ENCODE assay signal across 8 mouse cellular contexts in genomic region chr2:11778087-11778823, GRCm38 (mm10). TPM values are rescaled to one million over a fixed set of nuclear protein-coding genes. Genes with fewer than 3 reads are reported as not detected.
DNase-seq lines count a peak whose midpoint lies in the region; ATAC-seq and TF ChIP-seq lines count a peak whose summit lies in the region.

No protein-coding gene starts in this region.

- peak; percentile 87 for DNase-seq in c-Kit-positive CD71-positive TER-119-positive erythroid progenitor cells, embryonic 14.5 days (ENCODE audit: low spot score)
- peak; percentile 90 for DNase-seq in heart, postnatal 0 days (ENCODE audit: low spot score)
- DNase-seq in kidney, postnatal 4 days, result peak; percentile 90 to 94

- peak overlapping the region; percentile 94 for H3K27ac ChIP-seq in forebrain, embryonic 12.5 days
- H3K27ac ChIP-seq in heart, postnatal 0 days (ENCODE audit: low read depth), result peak overlapping the region; percentile 95
- peak overlapping the region; percentile 90 for H3K27ac ChIP-seq in liver, embryonic 16.5 days (ENCODE audit: low read length)
- H3K27ac ChIP-seq in neural tube, embryonic 13.5 days (replicated peaks), result peak overlapping the region; percentile 97
- H3K27ac ChIP-seq in testis, adult 2 months (ENCODE audit: control insufficient read depth, insufficient read depth, low read depth, low read length), result peak overlapping the region; percentile 79

- TF ChIP-seq POLR2A in testis, adult 2 months (IDR thresholded peaks at IDR 0.05; ENCODE audit: control insufficient read depth, low read depth, low read length), result peak; percentile 7; the same call in 1 of the 2 replicates

- no peak for TF ChIP-seq CTCF in E14TG2a.4 (conservative IDR thresholded peaks at IDR 0.05; ENCODE audit: low read length)
- 0 out of 2 replicates have a peak, but pooled peaks have one; percentile 1 for TF ChIP-seq CTCF in heart, postnatal 0 days (IDR thresholded peaks at IDR 0.05; ENCODE audit: low read depth)
- 0 out of 2 replicates have a peak, but pooled peaks have one; percentile 3 for TF ChIP-seq CTCF in testis, adult 2 months (IDR thresholded peaks at IDR 0.05; ENCODE audit: control insufficient read depth, insufficient read depth, insufficient replicate concordance, low read depth, low read length)

- no peak for TF ChIP-seq EP300 in heart, postnatal 0 days (IDR thresholded peaks at IDR 0.05; ENCODE audit: low read depth)

- peak overlapping the region; percentile 77 for H3K9ac ChIP-seq in forebrain, embryonic 12.5 days
- H3K9ac ChIP-seq in heart, postnatal 0 days (replicated peaks; ENCODE audit: low read depth, low read length), result peak overlapping the region; percentile 84
- peak overlapping the region; percentile 75 for H3K9ac ChIP-seq in liver, embryonic 16.5 days (ENCODE audit: low read depth, low read length)
- H3K9ac ChIP-seq in neural tube, embryonic 13.5 days, result peak overlapping the region; percentile 87

- H3K9me3 ChIP-seq in E14TG2a.4 (ENCODE audit: low read length), result no peaks in the 10 kb centered on the region
- H3K9me3 ChIP-seq in forebrain, embryonic 12.5 days, result 0 out of 2 replicates have a peak, but pooled peaks cover 5% of the 10 kb centered on the region
- H3K9me3 ChIP-seq in heart, postnatal 0 days (replicated peaks; ENCODE audit: control insufficient read depth, low read length), result no peaks in the 10 kb centered on the region
- no peaks in the 10 kb centered on the region for H3K9me3 ChIP-seq in liver, embryonic 16.5 days (replicated peaks; ENCODE audit: control insufficient read depth, low read length)
- H3K9me3 ChIP-seq in neural tube, embryonic 13.5 days, result no peaks in the 10 kb centered on the region

- peaks cover 39% of the 10 kb centered on the region for H3K36me3 ChIP-seq in E14TG2a.4 (ENCODE audit: insufficient read depth, low read length)
- H3K36me3 ChIP-seq in forebrain, embryonic 12.5 days (replicated peaks), result peaks cover 36% of the 10 kb centered on the region
- peaks cover 25% of the 10 kb centered on the region for H3K36me3 ChIP-seq in heart, postnatal 0 days (replicated peaks; ENCODE audit: control insufficient read depth, insufficient read depth, low read length)
- peaks cover 6% of the 10 kb centered on the region for H3K36me3 ChIP-seq in liver, embryonic 16.5 days (ENCODE audit: control insufficient read depth, insufficient read depth)
- peaks cover 35% of the 10 kb centered on the region for H3K36me3 ChIP-seq in neural tube, embryonic 13.5 days
- no peaks in the 10 kb centered on the region for H3K36me3 ChIP-seq in testis, adult 2 months (ENCODE audit: control insufficient read depth, insufficient read depth, low read length)

- peak overlapping the region; percentile 97 for H3K4me3 ChIP-seq in E14TG2a.4 (replicated peaks; ENCODE audit: low read length)
- H3K4me3 ChIP-seq in forebrain, embryonic 12.5 days (replicated peaks), result peak overlapping the region; percentile 79
- peak overlapping the region; percentile 88 for H3K4me3 ChIP-seq in heart, postnatal 0 days (ENCODE audit: low read depth, low read length)
- peak overlapping the region; percentile 89 for H3K4me3 ChIP-seq in liver, embryonic 16.5 days (ENCODE audit: low read depth, low read length)
- H3K4me3 ChIP-seq in neural tube, embryonic 13.5 days, result peak overlapping the region; percentile 90
- peak overlapping the region; percentile 89 for H3K4me3 ChIP-seq in testis, adult 2 months (ENCODE audit: control insufficient read depth, low read depth, low read length)

- peaks cover 28% of the 10 kb centered on the region for H3K4me1 ChIP-seq in E14TG2a.4 (replicated peaks; ENCODE audit: low read depth, low read length)
- peaks cover 39% of the 10 kb centered on the region for H3K4me1 ChIP-seq in forebrain, embryonic 12.5 days
- H3K4me1 ChIP-seq in heart, postnatal 0 days (ENCODE audit: control insufficient read depth, insufficient read depth), result peaks cover 19% of the 10 kb centered on the region; the same call in 1 of the 2 replicates
- peaks cover 17% of the 10 kb centered on the region for H3K4me1 ChIP-seq in liver, embryonic 16.5 days (ENCODE audit: control insufficient read depth, low read depth, low read length)
- H3K4me1 ChIP-seq in neural tube, embryonic 13.5 days (replicated peaks), result peaks cover 49% of the 10 kb centered on the region
- H3K4me1 ChIP-seq in testis, adult 2 months (ENCODE audit: control insufficient read depth, insufficient read depth, low read length), result peaks cover 7% of the 10 kb centered on the region; the same call in 1 of the 2 replicates

- peak; percentile 89 for ATAC-seq in forebrain, embryonic 12.5 days (ENCODE audit: low FRiP score)
- peak; percentile 80 for ATAC-seq in heart, postnatal 0 days (ENCODE audit: insufficient read depth, low read depth)
- peak; percentile 79 for ATAC-seq in liver, embryonic 16.5 days (ENCODE audit: low read depth)
- peak; percentile 93 for ATAC-seq in neural tube, embryonic 13.5 days (ENCODE audit: low read depth)

- WGBS in forebrain, embryonic 12.5 days, result under 1% methylated on average over 43 of the region's 43 CpGs
- under 1% methylated on average over 43 of the region's 43 CpGs for WGBS in heart, postnatal 0 days
- WGBS in liver, embryonic 16.5 days (ENCODE audit: insufficient replicate concordance), result under 1% methylated on average over 43 of the region's 43 CpGs
- under 1% methylated on average over 43 of the region's 43 CpGs for WGBS in neural tube, embryonic 13.5 days

- no peaks in the 10 kb centered on the region for H3K27me3 ChIP-seq in E14TG2a.4 (ENCODE audit: insufficient read depth, low read length)
- no peaks in the 10 kb centered on the region for H3K27me3 ChIP-seq in forebrain, embryonic 12.5 days
- H3K27me3 ChIP-seq in heart, postnatal 0 days (ENCODE audit: control insufficient read depth, insufficient read depth, low read length), result no peaks in the 10 kb centered on the region
- no peaks in the 10 kb centered on the region for H3K27me3 ChIP-seq in liver, embryonic 16.5 days (ENCODE audit: control insufficient read depth, insufficient read depth, low read depth, low read length)
- no peaks in the 10 kb centered on the region for H3K27me3 ChIP-seq in neural tube, embryonic 13.5 days
- H3K27me3 ChIP-seq in testis, adult 2 months (ENCODE audit: control insufficient read depth, insufficient read depth, low read length), result no peaks in the 10 kb centered on the region

- H3K4me2 ChIP-seq in forebrain, embryonic 12.5 days, result peak overlapping the region; percentile 83
- H3K4me2 ChIP-seq in heart, postnatal 0 days (ENCODE audit: low read depth, low read length), result peak overlapping the region; percentile 77
- peak overlapping the region; percentile 100 for H3K4me2 ChIP-seq in liver, embryonic 16.5 days (ENCODE audit: low read depth, low read length)
- H3K4me2 ChIP-seq in neural tube, embryonic 13.5 days, result peak overlapping the region; percentile 85

RNA-seq across cellular contexts. Expression of gene Ankrd16, which starts 0.6 kb away (rescaled TPM):
- 47.9 and 54.8 TPM in 2 replicates for polyA plus RNA-seq in forebrain, embryonic 12.5 days (2016; fragmentation: Nextera tagmentation; extraction: Ambion mirVana)
- 19.8 and 43.1 TPM in 2 replicates for total RNA-seq in heart, postnatal 0 days (2014; rRNA removed; ENCODE audit: low replicate concordance)
- 18.8 and 23.0 TPM in 2 replicates for polyA plus RNA-seq in heart, postnatal 0 days (2015; fragmentation: Nextera tagmentation; extraction: Ambion mirVana)
- polyA plus RNA-seq in liver, embryonic 16.5 days (2015; fragmentation: Nextera tagmentation; extraction: Ambion mirVana), result 10.6 and 12.2 TPM in 2 replicates
- 44.4 and 51.2 TPM in 2 replicates for polyA plus RNA-seq in neural tube, embryonic 13.5 days (2015; fragmentation: Nextera tagmentation; extraction: Ambion mirVana)
- polyA plus RNA-seq in testis, adult 2 months (2012; rRNA removed), result 22.2 and 23.7 TPM in 2 replicates

RNA-seq across cellular contexts. Expression of gene Fbh1, which starts 0.9 kb away (rescaled TPM):
- 143 TPM in 2 replicates for polyA plus RNA-seq in forebrain, embryonic 12.5 days (2016; fragmentation: Nextera tagmentation; extraction: Ambion mirVana)
- 81.0 and 94.7 TPM in 2 replicates for total RNA-seq in heart, postnatal 0 days (2014; rRNA removed; ENCODE audit: low replicate concordance)
- polyA plus RNA-seq in heart, postnatal 0 days (2015; fragmentation: Nextera tagmentation; extraction: Ambion mirVana), result 77.3 and 81.2 TPM in 2 replicates
- 25.9 and 27.7 TPM in 2 replicates for polyA plus RNA-seq in liver, embryonic 16.5 days (2015; fragmentation: Nextera tagmentation; extraction: Ambion mirVana)
- polyA plus RNA-seq in neural tube, embryonic 13.5 days (2015; fragmentation: Nextera tagmentation; extraction: Ambion mirVana), result 133 and 134 TPM in 2 replicates
- polyA plus RNA-seq in testis, adult 2 months (2012; rRNA removed), result 12.0 and 12.6 TPM in 2 replicates

Comparison
In these comparisons a context has a peak if more than half of its experiments do, and no peak if none do; other contexts are left out.
1. Peak in every context shown above with its lines: DNase-seq, ATAC-seq, H3K4me3 ChIP-seq and H3K27ac ChIP-seq.